Mouse (Mus musculus) telencephalon, adult 2 months (tissue): Measurements from ENCODE around the gene Spint4.
"Not testable (repeated sequence)": the region's sequence is repeated elsewhere in the genome, so short reads cannot be mapped to it uniquely, and the experiment has no call there.

Experiments
- DNase-seq: peaks from one replicate; pipeline ENCODE4 v3.0.0-alpha.2; 2011; ENCODE audit warnings: low read depth, low spot score

Gene Spint4

DNA sequence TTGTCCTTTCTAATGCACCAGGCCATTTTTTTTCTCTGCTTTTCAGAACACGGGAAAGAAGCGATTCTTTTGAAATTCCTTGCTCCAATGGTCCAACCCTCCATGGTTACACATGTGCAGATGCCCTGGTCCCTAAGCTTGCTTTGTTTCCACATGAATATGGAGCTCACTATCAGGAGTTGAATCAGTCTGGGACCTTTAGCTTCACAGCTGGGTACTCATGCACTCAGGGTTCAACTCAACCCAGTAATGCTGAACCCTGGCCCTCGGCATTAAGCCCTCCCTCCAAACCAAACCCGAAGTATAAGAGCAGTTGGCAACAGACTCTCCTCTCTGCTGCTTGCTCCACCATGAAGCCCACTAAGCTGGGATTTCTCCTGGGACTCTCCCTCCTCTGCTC is at the start of gene Spint4:
Gene Spint4, plus strand, starts transcription at position 301 of the 400 bp plus-strand sequence.
- DNase-seq = no peak

DNA sequence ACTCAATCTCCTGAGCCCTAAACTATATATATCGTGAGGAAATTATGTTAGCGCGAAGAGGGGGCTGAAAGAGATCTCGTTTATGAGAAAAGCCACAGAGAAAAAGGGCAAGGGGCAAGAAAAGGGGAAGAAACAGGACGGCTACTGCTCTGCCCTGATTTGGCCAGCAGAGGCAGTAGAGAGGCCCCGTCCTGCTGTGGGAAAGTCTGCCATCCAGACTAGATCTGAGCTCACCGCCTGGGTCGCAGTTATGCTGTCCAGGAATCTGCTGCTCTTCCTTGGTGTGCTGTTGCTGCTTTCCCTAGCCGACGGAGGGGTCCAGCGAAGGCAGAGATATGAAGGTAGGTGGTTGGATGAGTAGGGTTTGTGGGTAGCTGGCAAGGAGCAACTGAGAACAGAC is 42.4 kb upstream of the Spint4 start, which contains the start of gene Wfdc10:
Gene Wfdc10, plus strand, starts transcription at position 189 of the 400 bp plus-strand sequence.
- no peak for DNase-seq

DNA sequence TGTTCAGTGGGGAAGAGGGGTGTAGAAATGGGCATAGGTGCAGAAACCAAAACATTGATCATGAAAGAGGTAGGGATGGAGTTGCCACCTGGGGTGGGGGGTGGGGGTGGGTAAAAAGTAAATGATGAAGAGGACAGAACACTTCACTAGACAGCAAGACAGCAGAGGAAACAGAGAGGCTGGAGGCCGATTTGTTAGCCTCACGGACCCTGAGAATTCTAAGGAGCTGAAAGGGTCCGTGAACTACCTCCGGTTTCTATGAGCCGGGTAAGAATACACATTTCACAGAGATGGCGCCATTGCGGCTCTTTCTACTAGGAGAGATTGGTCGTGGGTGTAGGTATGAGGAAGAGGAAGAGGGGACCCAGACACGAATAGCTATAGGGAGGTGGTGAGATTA is 41.8 kb upstream of the Spint4 start, which contains the start of gene Wfdc9:
Gene Wfdc9, minus strand, starts transcription at position 101 of the 400 bp plus-strand sequence.
- DNase-seq = no peak

DNA sequence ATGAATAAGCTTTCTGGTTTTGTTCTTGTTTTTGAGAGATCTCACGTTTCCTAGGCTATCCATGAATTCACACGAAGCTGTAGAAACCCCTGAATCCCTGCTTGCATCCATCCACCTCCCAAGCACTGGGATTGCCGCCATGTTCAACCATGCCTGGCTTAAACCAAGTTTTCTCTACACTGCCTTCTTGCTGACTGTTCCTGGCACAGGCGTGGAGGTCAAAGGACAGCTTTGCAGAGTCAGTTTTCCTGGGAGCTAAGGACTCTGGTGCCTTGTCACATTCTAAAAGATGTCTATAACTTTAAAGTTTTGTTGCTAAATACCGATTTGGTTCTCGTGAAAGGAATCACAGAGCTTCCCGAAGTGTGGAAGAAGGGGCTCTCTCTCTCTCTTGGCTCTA is 33.5 kb upstream of the Spint4 start:
- DNase-seq = no peak

DNA sequence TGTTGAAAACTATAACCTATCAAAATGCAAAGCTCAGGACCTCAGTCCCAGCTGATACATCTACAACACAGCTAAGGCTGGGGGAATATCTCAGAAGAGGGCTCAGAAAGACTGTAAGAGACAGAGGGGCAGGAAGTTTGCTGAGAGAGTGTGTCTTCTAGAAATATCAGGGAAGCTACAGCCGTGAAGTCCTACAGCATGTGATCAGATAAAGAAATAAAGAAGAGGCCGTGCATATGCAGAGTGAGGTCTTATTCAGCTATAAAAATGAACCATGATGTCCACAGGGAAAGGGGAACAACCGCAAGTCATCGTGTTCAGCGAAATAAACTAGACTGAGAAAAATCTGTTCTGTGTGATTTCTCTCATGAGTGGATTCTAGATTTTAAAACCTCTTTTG is 28.0 kb upstream of the Spint4 start:
- no peak for DNase-seq

DNA sequence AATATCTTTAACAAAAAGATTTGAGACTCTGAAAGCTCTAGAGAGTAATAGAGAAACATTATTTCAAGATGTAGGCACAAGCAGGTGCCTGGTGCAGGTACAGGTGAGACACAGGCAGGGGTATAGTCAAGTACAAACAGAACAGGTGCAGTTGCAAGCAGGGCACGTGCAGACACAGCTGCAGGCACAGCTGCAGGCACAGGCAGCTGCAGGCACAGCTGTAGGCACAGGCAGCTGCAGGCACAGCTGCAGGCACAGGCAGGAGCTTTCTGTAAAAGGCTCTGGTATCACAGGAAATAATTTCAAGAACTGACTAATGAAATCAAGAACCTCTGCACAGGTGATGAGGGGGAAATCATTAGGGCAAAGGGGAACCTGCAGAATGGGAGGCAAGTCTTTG is 27.4 kb upstream of the Spint4 start:
- DNase-seq = no peak

DNA sequence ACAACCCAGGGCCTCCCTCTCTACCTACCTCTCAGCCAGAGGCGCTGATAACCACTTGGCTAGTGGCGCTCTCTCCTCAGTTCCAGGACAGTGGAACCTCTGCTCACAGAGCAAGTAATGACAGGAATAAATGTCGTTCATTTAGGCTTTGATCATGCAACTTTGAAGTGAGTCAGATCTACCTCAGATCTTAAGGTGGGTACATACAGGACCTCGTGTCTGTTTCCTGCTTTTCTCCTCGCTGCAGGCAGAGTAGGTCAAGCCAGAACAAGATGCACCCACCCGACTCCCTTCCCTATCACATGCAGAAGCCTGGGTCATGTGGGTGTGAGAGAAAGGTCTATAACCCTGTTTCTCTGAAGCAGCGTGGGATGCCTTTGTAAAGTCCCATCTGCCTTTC is 24.3 kb upstream of the Spint4 start, which contains the start of gene Wfdc11:
Gene Wfdc11, minus strand, starts transcription at position 101 of the 400 bp plus-strand sequence.
- no peak for DNase-seq

DNA sequence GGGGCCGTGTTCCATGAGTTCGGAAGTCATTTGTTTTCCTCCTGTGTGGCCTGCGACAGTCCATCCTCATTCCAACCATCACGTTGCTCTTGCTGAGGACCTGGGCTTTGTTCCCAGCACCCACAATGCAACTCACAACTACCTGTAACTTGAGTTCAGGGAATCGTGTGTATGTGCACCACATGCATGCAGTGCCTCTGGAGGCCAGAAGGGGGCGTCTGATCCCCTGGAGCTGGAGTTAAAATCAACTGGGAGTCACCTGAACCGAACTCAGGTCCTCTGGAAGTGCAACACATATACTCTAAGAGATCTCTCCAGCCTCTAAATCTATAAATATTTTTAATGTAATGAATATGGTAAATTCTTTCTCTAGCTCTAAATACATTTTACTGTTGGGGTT is 22.2 kb upstream of the Spint4 start:
- no peak for DNase-seq

DNA sequence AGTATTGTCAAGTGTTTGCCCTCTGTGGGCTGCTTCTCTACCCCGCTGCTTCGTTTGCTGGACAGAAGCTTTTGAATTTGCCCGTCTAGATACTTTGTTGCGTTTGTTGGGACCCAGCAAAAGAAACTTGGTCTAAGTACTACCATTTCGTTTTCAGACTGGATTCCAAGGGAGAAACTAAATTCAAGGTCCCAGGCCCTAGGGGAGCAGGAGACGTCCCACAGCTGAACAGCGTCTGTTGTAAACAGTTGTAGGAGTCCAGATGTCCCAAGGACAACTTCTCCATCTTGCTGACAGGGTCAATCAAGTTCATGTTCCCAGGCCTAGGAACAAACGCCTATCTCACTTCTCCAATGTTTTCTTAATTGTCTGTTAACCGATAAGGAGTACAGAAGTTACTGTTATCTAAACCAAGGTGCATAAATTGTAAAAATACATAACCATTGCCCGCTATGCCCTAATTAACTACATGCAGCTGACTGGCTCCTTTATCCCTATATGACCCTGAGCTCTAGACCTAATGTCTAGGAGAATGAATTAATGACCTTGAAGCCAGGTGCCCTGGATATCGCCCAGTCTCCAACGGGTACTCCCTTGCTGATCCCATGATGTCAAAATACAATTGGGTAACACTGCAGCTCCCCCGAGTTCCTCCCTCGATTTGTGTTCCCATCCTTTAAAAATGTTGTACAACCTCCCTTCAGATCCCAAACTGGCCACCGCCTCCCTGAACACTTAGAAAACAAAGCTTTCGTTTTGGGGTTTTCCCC is 21.2 kb upstream of the Spint4 start:
- DNase-seq = no peak

DNA sequence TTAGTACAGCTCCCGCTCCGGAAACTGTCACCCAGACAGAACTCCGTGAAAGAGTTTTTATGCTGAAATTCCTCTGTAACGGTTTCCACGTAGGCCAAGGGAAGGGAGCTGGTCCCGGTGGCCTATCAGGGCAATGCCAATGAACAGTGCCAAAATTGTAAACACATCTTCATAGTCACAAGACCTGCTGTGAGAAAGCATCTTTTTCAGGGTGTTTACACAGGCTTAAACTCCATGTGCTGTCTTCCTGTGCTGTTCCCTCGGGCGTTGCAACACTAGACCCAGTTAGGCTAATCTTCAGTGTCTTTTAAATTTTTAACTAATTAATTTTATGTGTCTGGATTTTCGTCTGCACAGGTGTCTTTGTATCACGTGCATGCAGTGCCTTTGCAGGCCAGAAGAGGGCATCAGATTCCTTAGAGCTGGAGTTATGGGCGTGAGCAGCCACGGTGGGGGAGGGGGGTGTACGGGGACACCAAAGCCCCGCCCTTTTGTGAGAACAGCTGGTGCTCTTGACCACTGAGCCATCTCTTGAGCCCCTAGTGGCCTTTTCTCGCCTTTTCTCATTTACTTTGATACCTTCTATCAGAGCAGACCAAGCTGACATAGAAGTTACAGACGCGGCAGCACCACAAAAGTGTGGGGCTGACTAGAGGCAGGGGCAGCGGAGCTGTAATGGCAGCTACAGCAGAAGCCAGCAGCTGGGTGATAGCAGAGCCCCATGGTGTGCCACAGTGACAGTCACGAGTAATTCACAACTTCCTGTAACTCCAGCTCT is 19.3 kb upstream of the Spint4 start:
- DNase-seq = peak; percentile 16

DNA sequence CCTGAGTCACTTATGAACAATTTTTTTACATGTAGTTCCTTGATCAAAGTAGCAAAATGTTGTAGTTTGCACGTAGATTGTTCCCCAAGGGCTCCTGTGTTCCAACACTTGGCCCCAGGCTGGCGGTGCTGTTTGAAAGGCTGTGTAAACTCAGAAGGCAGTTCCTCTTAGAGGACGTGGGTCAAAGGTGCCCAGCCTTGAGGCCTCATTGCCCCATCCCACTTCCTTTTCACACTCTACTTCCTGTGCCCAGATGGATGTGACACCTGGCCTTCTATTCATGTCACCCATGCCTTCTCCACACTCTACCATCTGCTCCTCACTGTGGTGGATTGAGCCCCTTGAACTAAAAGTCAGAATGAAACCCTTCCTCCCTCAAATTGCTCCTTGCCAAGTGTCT is 18.4 kb upstream of the Spint4 start:
- DNase-seq = no peak

DNA sequence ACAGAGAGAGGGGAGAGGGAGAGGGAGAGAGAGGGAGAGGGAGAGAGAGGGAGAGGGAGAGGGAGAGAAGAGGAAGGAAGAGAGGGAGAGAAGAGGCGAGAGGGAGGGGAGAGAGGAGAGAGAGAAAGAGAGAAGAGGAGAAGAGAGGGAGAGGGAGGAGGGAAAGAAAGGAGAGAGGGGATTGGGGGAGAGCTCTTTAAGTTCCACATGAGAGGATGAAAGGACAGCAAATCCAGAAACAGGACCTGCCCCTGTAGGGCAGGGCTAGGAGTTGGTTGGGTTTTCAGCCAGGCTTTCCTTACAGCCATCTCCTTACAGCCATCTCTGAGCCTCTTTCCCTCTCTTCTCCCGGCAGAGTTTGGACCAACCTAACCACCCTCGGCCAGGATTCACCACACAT is 13.5 kb upstream of the Spint4 start, which contains the start of gene Wfdc13:
Gene Wfdc13, plus strand, starts transcription at position 301 of the 400 bp plus-strand sequence.
- no peak for DNase-seq

DNA sequence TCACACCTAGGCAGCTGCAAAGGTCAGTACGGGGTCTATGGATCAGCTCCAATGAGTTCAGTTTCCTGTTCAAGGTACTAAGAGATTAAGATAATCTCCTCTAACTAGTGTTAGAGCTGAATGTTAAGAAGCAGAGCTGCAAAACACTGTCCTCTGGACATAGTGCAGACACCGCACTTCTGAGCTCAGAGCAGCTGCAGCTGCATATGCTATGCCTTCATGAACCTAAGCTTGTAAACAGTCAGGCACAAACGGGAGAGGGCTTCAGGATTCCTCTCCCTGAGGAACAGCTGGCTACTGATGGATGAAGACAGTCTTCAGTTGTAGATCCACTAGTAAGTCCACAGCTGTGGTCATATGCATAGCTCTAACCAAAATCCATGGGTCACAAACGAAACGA is 2.7 kb downstream of the Spint4 start:
- DNase-seq = no peak

DNA sequence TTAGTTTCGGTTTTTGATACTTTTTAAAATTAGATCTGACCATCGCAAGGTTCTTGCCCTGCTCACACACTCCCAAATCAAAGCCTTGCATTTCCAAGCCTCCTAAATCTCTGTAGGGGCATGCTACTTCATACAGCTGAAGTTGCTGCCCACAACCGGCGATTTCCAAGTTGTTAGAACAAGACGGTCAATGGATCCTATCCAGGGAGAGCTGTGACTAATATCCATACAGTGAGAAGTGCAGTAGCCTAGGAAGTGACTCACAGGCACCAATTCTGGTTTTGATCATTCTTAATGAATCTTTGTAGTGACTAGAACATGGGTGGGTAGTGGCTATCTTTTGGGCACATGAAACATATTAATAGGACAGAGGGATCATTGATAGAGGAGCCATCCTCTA is 3.5 kb downstream of the Spint4 start:
- no peak for DNase-seq

DNA sequence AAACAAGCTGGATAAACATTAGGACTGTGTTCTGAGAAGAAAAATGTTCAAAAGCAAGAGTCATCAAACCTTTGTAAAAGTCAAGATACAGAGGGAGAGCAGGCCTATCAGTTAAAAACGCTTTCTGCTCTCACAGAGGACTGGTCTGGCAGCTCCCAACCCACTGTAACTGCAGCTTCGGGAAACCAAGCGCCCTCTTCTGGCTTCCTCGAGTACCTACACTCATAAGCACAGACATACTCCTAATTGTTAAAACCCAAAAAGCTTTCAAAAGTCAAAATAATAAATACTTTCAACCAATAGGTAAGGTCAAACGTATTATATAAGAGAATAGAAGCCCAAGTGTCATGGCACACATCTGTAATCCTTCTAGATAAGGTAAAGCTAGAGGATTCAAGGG is 5.9 kb downstream of the Spint4 start:
- DNase-seq = no peak

DNA sequence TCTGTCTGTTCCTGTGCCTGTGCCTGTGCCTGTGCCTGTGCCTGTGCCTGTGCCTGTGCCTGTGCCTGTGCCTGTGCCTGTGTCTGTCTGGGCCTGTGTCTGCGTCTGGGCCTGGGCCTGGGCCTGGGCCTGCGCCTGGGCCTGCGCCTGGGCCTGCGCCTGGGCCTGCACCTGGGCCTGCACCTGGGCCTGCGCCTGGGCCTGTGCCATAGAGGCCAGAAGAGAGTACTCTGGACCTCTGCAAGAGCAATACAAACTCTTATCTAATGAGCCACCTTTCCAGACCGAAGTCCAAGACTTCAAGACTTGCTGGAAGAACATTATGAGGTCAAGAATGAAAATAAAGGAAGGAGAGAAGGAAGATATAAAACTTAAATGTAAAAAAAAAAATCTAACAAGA is 7.0 kb downstream of the Spint4 start:
- DNase-seq = no peak

DNA sequence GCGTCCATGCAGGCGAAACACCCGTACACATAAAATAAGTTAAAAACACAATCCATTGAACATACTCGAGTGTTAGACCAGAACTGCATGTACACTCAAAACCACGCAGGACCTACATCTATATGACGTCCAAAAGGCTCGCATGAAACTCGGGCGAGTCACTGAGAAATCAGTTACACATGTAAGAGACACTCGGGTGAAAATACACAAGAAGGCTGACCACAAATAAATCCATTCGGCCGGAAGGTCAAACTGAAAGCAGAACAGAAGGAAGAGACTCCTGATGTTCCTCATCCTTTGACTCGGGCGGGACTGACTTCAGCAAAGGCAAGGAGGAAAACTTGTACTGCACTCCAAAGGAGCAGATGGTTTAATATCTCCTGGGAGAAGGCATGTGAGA is 7.7 kb downstream of the Spint4 start:
- DNase-seq = no peak

DNA sequence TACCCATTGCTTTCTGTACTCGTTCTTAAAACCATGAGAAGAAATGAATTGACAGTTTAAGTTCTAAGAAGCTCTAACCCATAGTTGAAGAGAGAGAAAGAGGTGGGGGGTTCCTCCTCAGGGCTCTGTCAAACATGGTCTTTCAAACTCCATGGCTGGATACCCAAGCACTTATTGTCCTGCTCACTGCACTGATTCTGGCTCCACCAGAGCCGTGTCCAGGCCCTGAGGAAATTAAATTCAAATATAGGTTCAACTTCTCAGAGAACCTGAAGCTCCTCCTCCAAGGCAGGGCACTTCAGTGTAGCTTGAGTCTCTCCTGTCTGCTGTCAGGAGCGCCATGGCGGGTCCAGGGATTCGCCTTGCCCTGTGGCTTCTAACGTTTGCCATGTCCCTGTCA is 16.7 kb downstream of the Spint4 start, which contains the start of gene Spint5:
Gene Spint5, plus strand, starts transcription at position 301 of the 400 bp plus-strand sequence.
- DNase-seq = no peak

DNA sequence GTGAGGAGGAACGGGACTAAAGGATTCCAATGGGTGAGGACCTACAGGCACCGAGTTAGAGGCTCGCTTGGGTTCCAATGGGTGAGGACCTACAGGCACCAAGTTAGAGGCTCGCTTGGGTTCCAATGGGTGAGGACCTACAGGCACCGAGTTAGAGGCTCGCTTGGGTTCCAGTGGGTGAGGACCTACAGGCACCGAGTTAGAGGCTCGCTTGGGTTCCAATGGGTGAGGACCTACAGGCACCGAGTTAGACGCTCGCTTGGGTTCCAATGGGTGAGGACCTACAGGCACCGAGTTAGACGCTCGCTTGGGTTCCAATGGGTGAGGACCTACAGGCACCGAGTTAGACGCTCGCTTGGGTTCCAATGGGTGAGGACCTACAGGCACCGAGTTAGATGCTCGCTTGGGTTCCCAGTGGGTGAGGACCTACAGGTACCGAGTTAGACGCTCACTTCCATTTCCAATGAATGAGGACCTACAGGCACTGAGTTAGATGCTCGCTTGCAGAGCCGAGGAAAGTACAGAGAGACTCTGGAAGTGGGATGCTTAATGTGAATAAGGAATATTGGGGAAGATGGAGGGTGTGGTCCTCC is 18.0 kb downstream of the Spint4 start:
- not testable (repeated sequence) for DNase-seq

DNA sequence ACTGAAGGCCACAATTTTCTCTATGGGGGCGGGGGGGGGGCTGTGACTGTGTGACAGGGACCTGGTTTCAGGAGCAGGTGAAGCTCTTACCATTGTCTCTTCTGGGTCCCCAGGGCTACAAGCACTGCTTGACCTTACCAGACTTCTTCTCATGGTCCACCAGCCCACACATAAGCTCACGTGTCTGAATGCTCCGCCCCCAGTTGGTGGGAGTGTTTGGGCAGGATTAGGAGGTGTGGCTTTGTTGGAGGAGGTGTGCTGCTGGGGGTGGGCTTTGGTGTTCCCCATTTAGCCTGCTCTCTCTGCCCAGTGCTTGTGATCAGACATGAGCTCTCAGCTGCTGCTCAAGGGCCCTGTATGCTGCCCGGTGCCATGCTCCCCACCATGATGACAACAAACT is 25.0 kb downstream of the Spint4 start:
- no peak for DNase-seq

DNA sequence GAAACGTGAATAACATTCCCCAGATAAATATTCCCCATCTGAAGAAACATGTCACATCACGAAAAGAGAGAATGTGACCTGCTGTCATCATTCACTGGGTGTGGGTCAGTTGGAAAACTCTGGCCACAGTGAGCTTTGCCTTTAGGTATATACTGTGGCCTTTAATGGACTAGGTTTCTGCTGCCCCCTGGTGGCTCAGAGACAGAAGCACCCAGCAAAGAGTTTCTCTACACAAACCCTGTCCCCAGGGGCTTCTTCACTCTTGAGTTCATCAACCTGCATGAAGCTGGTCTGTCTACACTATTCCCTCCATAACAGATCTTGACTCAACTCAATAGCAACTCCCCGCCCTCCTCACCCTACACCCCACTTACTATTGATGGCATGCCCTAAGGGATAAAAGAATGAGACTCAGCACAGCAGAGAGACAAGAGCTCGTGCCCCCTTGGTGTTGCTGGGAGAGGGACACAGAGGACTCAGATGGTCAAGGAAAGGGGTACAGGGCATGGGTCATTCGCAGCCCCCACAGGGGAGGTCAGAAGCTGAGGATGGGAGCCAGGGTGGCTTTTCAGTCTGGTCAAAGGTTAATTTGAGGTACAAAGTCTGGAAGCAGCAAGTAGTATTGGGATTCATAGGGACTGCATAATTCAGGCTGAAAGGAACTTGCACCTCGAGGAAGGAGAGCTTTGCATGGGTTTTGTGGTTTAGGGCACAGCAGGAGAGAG is 27.8 kb downstream of the Spint4 start:
- DNase-seq = no peak

DNA sequence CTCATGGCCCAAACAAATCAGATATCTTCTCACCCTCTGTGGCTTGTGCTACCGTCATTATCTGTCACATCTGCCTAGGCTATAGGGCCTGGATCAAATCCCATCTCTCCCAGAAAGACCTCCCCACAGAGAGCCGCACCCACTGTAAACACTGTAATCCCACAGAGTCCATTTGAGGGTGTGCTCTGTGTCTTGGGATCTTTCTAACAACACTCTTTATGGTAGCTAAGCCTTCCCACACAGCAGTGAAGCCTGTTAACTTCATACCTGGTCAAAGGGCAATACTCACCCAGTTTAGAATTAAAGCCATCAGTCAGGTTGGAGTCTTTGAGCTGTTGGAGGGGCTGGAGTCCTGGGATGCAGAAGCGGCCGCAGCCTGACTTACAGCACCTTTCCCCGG is 33.4 kb downstream of the Spint4 start:
- no peak for DNase-seq
